Mouse (Mus musculus) CH12.LX (cell line): ENCODE measurements at regions not wholly inside any gene's neighbourhood (a gene's known extent, or its start where the extent isn't known, plus 50 kb on each side); places are given as distances from the start of the nearest gene placed in this dataset.

ENCODE experiments used
- DNase-seq: peaks from one replicate; pipeline ENCODE4 v3.0.0-alpha.2; 2013; ENCODE audit errors: extremely low read depth
- H3K27ac ChIP-seq: 2 replicates; pipeline ENCODE4 v1.5.1; 2012; ENCODE audit warnings: low read depth, mild to moderate bottlenecking, control low read depth, moderate library complexity; ENCODE audit not compliant: insufficient read depth
- H3K27me3 ChIP-seq: replicated peaks from 2 replicates; pipeline ENCODE3; 2012; ENCODE audit warnings: inconsistent platforms
- H3K36me3 ChIP-seq, 2 experiments: replicated peaks in 1 of 2; 2 replicates each; pipeline versions ENCODE3 to v1.6.1; 2012; ENCODE audit warnings: inconsistent platforms in 1 of 2, low read length in 1 of 2, mild to moderate bottlenecking in 1 of 2, mixed read lengths in 1 of 2, moderate library complexity in 1 of 2; ENCODE audit not compliant: control insufficient read depth in 1 of 2, insufficient read depth in 1 of 2
- H3K4me1 ChIP-seq, 2 experiments: 2 replicates each; pipeline ENCODE4 v1.6.1; 2012; ENCODE audit warnings: inconsistent platforms in 1 of 2, moderate library complexity in 1 of 2; ENCODE audit not compliant: insufficient read depth in 2 of 2, control insufficient read depth in 1 of 2
- H3K4me2 ChIP-seq: 2 replicates; pipeline ENCODE4 v1.6.1; 2012; ENCODE audit warnings: low read depth, mild to moderate bottlenecking, control low read depth; ENCODE audit not compliant: poor library complexity, insufficient read depth, severe bottlenecking
- H3K4me3 ChIP-seq, 3 experiments: fragments of 150-350 bp in 1 of 3; sonication (generic) in 1 of 3; replicated peaks in 1 of 3; 2 replicates each; pipeline versions ENCODE3 to v1.5.1; 2011 to 2012; ENCODE audit warnings: low read depth in 2 of 3, low read length in 2 of 3, mild to moderate bottlenecking in 2 of 3, moderate library complexity in 2 of 3, control low read depth in 1 of 3, improper control_type of control experiment in 1 of 3, inconsistent platforms in 1 of 3, mixed read lengths in 1 of 3; ENCODE audit not compliant: poor library complexity in 1 of 3
- H3K79me2 ChIP-seq: replicated peaks from 2 replicates; pipeline ENCODE4 v1.6.1; 2012; ENCODE audit warnings: mild to moderate bottlenecking, moderate library complexity; ENCODE audit not compliant: control insufficient read depth, poor library complexity, insufficient read depth, severe bottlenecking; ENCODE audit errors: extremely low read depth
- H3K9ac ChIP-seq: 2 replicates; pipeline ENCODE4 v1.6.1; 2012; ENCODE audit warnings: low read depth, mild to moderate bottlenecking, control low read depth, moderate library complexity; ENCODE audit not compliant: insufficient read depth
- H3K9me3 ChIP-seq: replicated peaks from 2 replicates; pipeline ENCODE3; 2012; ENCODE audit warnings: low read length, inconsistent platforms, mixed read lengths
- CHD2 ChIP-seq: IDR thresholded peaks from 2 replicates; pipeline ENCODE4 v1.6.1; 2011; ENCODE audit warnings: low read length, improper control_type of control experiment
- CTCF ChIP-seq, 2 experiments: IDR thresholded peaks in 1 of 2; conservative IDR thresholded peaks in 1 of 2; 2 replicates each; pipeline ENCODE4 v1.5.1; 2011 to 2012; ENCODE audit warnings: low read depth in 2 of 2, low read length in 2 of 2, improper control_type of control experiment in 1 of 2, inconsistent platforms in 1 of 2, mild to moderate bottlenecking in 1 of 2, moderate library complexity in 1 of 2
- ELF1 ChIP-seq: IDR thresholded peaks from 2 replicates; pipeline ENCODE4 v1.6.1; 2014; ENCODE audit warnings: low read depth, mild to moderate bottlenecking, inconsistent platforms, low read length, improper control_type of control experiment
- GABPA ChIP-seq: IDR thresholded peaks from 2 replicates; pipeline ENCODE4 v1.6.1; 2012; ENCODE audit warnings: low read depth, low read length, improper control_type of control experiment, inconsistent platforms; ENCODE audit not compliant: insufficient replicate concordance
- HCFC1 ChIP-seq: IDR thresholded peaks from 2 replicates; pipeline ENCODE4 v1.6.1; 2012; ENCODE audit warnings: low read depth, mild to moderate bottlenecking, inconsistent platforms, low read length, improper control_type of control experiment
- IRF4 ChIP-seq: IDR thresholded peaks from 2 replicates; pipeline ENCODE4 v1.6.1; 2014; ENCODE audit warnings: low read depth, mild to moderate bottlenecking, inconsistent platforms, low read length, improper control_type of control experiment
- MAX ChIP-seq: IDR thresholded peaks from 2 replicates; pipeline ENCODE4 v1.6.1; 2011; ENCODE audit warnings: low read length, improper control_type of control experiment
- MAZ ChIP-seq: IDR thresholded peaks from 2 replicates; pipeline ENCODE4 v1.6.1; 2012; ENCODE audit warnings: low read depth, mild to moderate bottlenecking, inconsistent platforms, low read length, improper control_type of control experiment, moderate library complexity
- NRF1 ChIP-seq: IDR thresholded peaks from 2 replicates; pipeline ENCODE4 v1.6.1; 2014; ENCODE audit warnings: low read depth, mild to moderate bottlenecking, inconsistent platforms, low read length, improper control_type of control experiment, moderate library complexity
- PAX5 ChIP-seq: IDR thresholded peaks from 2 replicates; pipeline ENCODE4 v1.6.1; 2012; ENCODE audit warnings: low read length, inconsistent platforms, mixed read lengths
- POLR2AphosphoS2 ChIP-seq: IDR thresholded peaks from 2 replicates; pipeline ENCODE4 v1.6.1; 2011; ENCODE audit warnings: low read depth, low read length, improper control_type of control experiment
- RAD21 ChIP-seq: IDR thresholded peaks from 2 replicates; pipeline ENCODE4 v1.6.1; 2011; ENCODE audit warnings: low read depth, mild to moderate bottlenecking, low read length, improper control_type of control experiment, moderate library complexity
- SIN3A ChIP-seq: IDR thresholded peaks from 2 replicates; pipeline ENCODE4 v1.6.1; 2012; ENCODE audit warnings: low read length, improper control_type of control experiment, inconsistent platforms
- SMC3 ChIP-seq: IDR thresholded peaks from 2 replicates; pipeline ENCODE4 v1.6.1; 2011; ENCODE audit warnings: low read depth, low read length, improper control_type of control experiment
- TBP ChIP-seq: conservative IDR thresholded peaks from 2 replicates; pipeline ENCODE4 v1.6.1; 2011; ENCODE audit warnings: low read depth, low read length, improper control_type of control experiment
- UBTF ChIP-seq: IDR thresholded peaks from 2 replicates; pipeline ENCODE4 v1.6.1; 2012; ENCODE audit warnings: low read depth, mild to moderate bottlenecking, inconsistent platforms, low read length, improper control_type of control experiment, moderate library complexity
- USF2 ChIP-seq: conservative IDR thresholded peaks from 2 replicates; pipeline ENCODE4 v1.6.1; 2011; ENCODE audit warnings: low read depth, low read length, improper control_type of control experiment
- ZC3H11A ChIP-seq: IDR thresholded peaks from 2 replicates; pipeline ENCODE4 v1.6.1; 2012; ENCODE audit warnings: low read depth, mild to moderate bottlenecking, inconsistent platforms, low read length, improper control_type of control experiment
- ZMIZ1 ChIP-seq: IDR thresholded peaks from 2 replicates; pipeline ENCODE4 v1.6.1; 2012; ENCODE audit warnings: low read depth, mild to moderate bottlenecking, inconsistent platforms, low read length, improper control_type of control experiment
- dilution Hi-C: fragments of 300-500 bp; cut with MboI; formaldehyde crosslinking; loops from 2 replicates; pipeline ENCODE4 v1.14.3; 2020; ENCODE audit warnings: low sequenced_read_pairs; ENCODE audit not compliant: extremely low pct_unique_long_range_greater_than_20kb, extremely low pct_ligation_motif_present
- in situ Hi-C: fragments of 300-500 bp; cut with MboI; formaldehyde crosslinking; loops from 3 replicates; pipeline ENCODE4 v1.14.3; 2019; ENCODE audit warnings: low sequenced_read_pairs, low pct_ligation_motif_present, low pct_unique_long_range_greater_than_20kb, mixed read lengths

GRCm38 (mm10) chr1:190457541-190458061, 287.1 kb upstream of the Prox1 start:
- H3K4me1 ChIP-seq, result peaks cover 0 to 6% of the 10 kb centered on the region in 2 experiments; a peak in 2 of 4 replicates
- DNase-seq, result no peak
- H3K9me3 ChIP-seq, result no peaks in the 10 kb centered on the region
- no peak for TF ChIP-seq UBTF
- no peak for TF ChIP-seq ELF1
- no peak for TF ChIP-seq ZC3H11A
- no peak for TF ChIP-seq RAD21
- TF ChIP-seq SMC3, result no peak
- no peak for TF ChIP-seq TBP
- TF ChIP-seq MAZ, result no peak
- TF ChIP-seq NRF1, result no peak
- TF ChIP-seq SIN3A, result no peak
- H3K4me3 ChIP-seq, result no peak overlapping the region
- no peak overlapping the region for H3K4me2 ChIP-seq
- no peaks in the 10 kb centered on the region for H3K36me3 ChIP-seq
- peaks cover 48% of the 10 kb centered on the region for H3K27me3 ChIP-seq
- H3K9ac ChIP-seq, result no peak overlapping the region
- no peak overlapping the region for H3K27ac ChIP-seq
- in situ Hi-C loops (no loop called here), dilution Hi-C loops (no loop called here)
- H3K79me2 ChIP-seq, result no peaks in the 10 kb centered on the region

GRCm38 (mm10) chr1:190453549-190453948, 283.0 kb upstream of the Prox1 start:
- no peak overlapping the region for H3K4me3 ChIP-seq
- H3K79me2 ChIP-seq, result no peaks in the 10 kb centered on the region
- H3K4me2 ChIP-seq, result no peak overlapping the region
- dilution Hi-C loops, result no loop called here
- peaks cover 49% of the 10 kb centered on the region for H3K27me3 ChIP-seq
- H3K36me3 ChIP-seq, result no peaks in the 10 kb centered on the region
- H3K9me3 ChIP-seq, result no peaks in the 10 kb centered on the region
- in situ Hi-C loops, result no loop called here
- TF ChIP-seq USF2 (no peak), HCFC1 (no peak), ZMIZ1 (no peak), CTCF (conservative IDR thresholded peaks at IDR 0.05 in 1 of 2, IDR thresholded peaks at IDR 0.05 in 1 of 2; ENCODE audit: low read depth in 2 of 2, low read length in 2 of 2) (no peak), MAX (no peak), TBP (no peak), IRF4 (no peak), UBTF (no peak), RAD21 (no peak), MAZ (no peak), GABPA (no peak), POLR2AphosphoS2 (no peak), PAX5 (no peak), CHD2 (no peak)
- DNase-seq, result no peak
- H3K27ac ChIP-seq, result no peak overlapping the region
- peaks cover 0 to 6% of the 10 kb centered on the region in 2 experiments; a peak in 2 of 4 replicates for H3K4me1 ChIP-seq
- no peak overlapping the region for H3K9ac ChIP-seq
